Mouse (Mus musculus): ENCODE results near the gene Vnn3.

Vnn3 gene

DNA sequence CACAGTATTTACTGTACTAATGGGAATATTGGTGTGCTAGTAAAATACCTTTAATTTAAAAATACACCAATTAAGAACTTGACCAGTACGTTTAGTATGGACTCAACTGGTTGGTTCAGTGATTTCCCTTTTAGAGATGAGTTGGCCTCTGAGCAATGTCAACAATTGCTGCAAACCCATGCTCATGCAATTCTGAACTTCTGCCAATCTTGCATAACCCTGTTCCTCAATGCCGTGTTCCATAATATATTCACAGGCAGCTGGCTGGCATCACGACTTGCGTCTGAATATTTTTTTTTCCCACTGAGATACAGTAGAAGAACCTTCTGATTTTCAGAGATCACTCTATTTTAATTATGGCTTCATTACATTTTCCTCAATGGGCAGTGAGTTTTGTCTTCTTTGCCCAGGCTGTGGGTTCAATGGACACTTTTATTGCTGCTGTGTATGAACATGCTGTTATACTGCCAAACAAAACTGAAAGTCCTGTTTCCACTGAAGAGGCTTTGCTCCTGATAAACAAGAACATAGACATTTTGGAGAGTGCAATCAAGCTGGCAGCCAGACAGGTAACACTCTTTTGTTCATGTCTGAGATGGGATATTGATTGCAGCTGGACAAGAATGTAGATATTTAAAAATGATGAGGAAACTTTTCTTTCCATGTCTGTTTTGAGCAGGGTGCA lies at the start of gene Vnn3:
Gene Vnn3 (plus strand): TSS at position 235 of the 685 bp plus-strand sequence.
- no peak for ATAC-seq (ENCODE audit: insufficient number of reproducible peaks, low FRiP score, low TSS enrichment)

- no peak for ATAC-seq (ENCODE audit: insufficient number of reproducible peaks, low FRiP score, low TSS enrichment)
Observed at GRCm38 (mm10) chr10:23802911-23803310, 48.4 kb upstream of the Vnn3 start.

DNA sequence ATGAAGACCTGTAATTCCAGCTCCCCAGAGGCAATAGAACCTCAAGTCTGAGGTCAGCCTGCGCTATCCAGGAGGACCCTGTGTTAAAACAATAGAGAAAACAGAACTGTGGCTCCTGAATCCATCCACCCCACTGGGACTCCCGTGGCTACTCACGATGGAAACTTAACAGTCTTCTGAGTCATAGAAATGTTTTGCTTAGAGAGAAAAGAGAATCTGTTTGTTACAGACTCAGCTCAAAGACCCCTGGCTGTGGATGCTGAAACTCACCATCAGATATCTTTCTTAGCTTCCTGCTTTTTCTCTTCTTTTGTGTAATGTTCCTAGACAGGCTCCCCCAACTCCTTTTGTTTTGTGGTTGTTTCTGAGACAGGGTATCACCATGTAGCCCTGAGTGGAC lies 46.6 kb upstream of the Vnn3 start:
- ATAC-seq (ENCODE audit: insufficient number of reproducible peaks, low FRiP score, low TSS enrichment) = no peak

- no peak for ATAC-seq (ENCODE audit: insufficient number of reproducible peaks, low FRiP score, low TSS enrichment)
Observed at GRCm38 (mm10) chr10:23806201-23806600, 45.1 kb upstream of the Vnn3 start.

- ATAC-seq (ENCODE audit: insufficient number of reproducible peaks, low FRiP score, low TSS enrichment) = no peak
Observed at GRCm38 (mm10) chr10:23811635-23812437, 39.4 kb upstream of the Vnn3 start.

- ATAC-seq (ENCODE audit: insufficient number of reproducible peaks, low FRiP score, low TSS enrichment) = no peak
Observed at GRCm38 (mm10) chr10:23812438-23812759, 38.9 kb upstream of the Vnn3 start.

DNA sequence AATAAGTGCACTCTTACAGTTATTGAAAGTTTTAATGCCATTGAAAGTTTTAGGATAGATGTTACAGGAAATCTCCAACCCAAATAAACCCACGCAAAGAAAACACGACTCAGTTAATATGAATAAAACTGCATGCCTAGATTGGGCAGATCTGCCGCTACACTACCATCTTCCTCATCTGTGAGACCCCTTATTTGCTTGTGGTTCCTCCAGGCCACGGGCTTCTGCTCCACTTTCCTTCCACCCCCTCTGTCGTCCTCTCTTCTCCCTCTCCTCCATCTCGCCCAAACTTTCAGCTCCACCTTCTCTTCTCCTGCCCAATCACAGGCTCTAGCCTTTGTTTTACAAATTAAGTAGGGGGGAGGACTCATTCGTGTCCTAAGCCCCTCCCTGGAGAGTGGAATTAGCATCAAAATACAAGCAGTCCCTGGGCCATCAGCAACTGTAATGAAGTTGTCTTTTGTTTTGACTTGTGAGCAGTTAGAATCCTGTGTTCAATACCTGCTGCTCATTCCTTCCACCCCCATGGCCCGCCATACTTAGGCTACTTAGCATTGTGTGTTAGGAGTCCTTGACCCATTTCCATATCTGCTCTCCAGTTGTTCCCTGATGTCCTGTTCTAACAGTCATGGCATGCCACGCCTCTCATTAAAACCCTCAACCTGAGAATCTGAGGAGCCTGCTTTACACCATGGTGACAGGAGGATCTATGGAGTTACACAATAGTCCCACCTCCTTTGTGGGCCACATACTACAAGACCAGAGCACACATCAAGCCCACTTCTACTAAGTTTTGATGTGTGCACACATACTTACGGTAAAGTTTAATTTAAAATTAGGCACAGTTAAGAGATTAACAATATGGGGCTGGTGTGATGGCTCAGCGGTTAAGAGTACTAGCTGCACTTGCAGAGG lies 38.2 kb upstream of the Vnn3 start:
- no peak; the same call in 1 of the 2 replicates for ATAC-seq (ENCODE audit: insufficient number of reproducible peaks, low FRiP score, low TSS enrichment)

DNA sequence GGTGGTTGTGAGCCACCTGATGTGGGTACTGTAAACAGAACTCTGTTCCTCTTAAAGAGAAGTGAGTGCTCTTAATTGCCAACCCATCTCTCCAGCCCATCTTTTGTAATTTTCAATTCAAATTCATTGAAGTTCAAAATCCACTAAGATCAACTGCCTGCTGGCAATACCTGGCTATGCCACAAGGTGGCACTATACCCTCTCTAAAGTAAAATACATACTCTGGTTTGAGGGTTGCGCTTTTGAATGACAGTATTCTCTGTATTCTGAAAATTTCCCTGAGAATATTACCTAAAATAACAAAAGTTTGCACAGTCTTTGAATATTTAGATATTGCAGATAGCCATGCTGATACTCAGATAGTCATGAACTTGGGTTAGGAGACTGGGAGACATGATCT lies 36.1 kb upstream of the Vnn3 start:
- ATAC-seq (ENCODE audit: insufficient number of reproducible peaks, low FRiP score, low TSS enrichment) = 0 out of 2 replicates have a peak, but pooled peaks have one; percentile 12

GRCm38 (mm10) chr10:23816241-23816640 lies 35.0 kb upstream of the Vnn3 start:
- ATAC-seq (ENCODE audit: insufficient number of reproducible peaks, low FRiP score, low TSS enrichment) = no peak; the same call in 1 of the 2 replicates

DNA sequence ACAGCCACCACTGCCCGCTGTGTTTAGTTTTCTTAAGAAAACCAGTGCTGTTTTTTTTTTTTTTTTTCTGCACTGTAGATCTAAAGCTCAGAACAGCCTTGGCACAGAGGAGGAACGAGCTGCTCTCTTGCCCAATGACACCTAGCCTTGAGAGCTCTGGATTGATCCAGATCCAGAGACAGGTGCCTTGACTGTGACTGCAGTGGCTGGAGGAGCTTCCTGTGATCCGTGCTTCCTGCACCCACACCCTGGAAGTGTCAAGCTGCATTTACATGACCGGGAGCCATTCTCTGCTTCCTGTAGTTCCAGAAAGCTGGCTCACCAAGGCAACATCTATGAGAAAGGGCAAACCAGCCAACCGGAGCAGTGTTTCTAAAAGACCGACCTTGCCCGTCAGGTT lies 24.7 kb upstream of the Vnn3 start:
- no peak for ATAC-seq (ENCODE audit: insufficient number of reproducible peaks, low FRiP score, low TSS enrichment)

GRCm38 (mm10) chr10:23836003-23836964 lies 15.0 kb upstream of the Vnn3 start:
- ATAC-seq (ENCODE audit: insufficient number of reproducible peaks, low FRiP score, low TSS enrichment) = no peak

- no peak for ATAC-seq (ENCODE audit: insufficient number of reproducible peaks, low FRiP score, low TSS enrichment)
Observed at GRCm38 (mm10) chr10:23837115-23837514, 14.1 kb upstream of the Vnn3 start.

DNA sequence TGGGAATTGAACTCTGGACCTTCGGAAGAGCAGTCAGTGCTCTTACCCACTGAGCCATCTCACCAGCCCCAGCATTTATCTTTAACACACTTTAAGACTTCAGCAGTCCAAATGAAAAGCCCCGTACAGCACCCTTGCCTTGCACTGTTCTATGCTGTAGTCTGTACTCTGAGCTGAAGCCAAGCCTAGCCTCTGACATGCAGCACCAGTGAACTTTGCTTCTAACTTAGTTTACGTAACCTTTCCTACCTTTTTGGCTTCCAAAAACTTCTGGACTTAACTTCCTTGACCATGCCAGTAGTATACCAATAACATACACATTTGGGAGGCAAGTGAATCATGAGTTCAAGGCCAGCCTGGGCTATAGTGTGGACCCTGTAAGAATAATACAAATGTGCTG lies 12.4 kb upstream of the Vnn3 start:
- ATAC-seq (ENCODE audit: insufficient number of reproducible peaks, low FRiP score, low TSS enrichment) = no peak

- ATAC-seq (ENCODE audit: insufficient number of reproducible peaks, low FRiP score, low TSS enrichment) = no peak
Observed at GRCm38 (mm10) chr10:23839368-23839767, 11.9 kb upstream of the Vnn3 start.

GRCm38 (mm10) chr10:23840496-23840895 lies 10.8 kb upstream of the Vnn3 start:
- no peak for ATAC-seq (ENCODE audit: insufficient number of reproducible peaks, low FRiP score, low TSS enrichment)

DNA sequence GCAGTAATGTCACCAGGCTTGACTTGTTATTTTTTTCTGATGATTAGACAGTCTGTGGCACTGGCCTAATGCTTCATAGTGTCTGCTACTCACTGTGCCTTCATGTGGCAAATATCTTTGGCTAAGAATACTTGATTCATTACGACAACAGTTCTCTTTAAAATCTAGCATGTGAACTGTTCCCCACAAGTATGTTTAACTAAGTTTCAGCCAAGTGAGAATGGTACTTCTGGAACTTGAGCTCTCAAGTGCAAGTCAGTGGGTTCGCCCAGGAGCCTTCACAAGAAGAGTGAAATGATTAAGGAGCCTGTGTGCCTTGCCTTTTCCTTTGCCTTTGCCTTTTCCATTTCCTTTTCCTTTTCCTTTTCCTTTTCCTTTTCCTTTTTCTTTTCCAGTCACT lies 834 bp downstream of the Vnn3 start:
- ATAC-seq (ENCODE audit: insufficient number of reproducible peaks, low FRiP score, low TSS enrichment) = no peak

DNA sequence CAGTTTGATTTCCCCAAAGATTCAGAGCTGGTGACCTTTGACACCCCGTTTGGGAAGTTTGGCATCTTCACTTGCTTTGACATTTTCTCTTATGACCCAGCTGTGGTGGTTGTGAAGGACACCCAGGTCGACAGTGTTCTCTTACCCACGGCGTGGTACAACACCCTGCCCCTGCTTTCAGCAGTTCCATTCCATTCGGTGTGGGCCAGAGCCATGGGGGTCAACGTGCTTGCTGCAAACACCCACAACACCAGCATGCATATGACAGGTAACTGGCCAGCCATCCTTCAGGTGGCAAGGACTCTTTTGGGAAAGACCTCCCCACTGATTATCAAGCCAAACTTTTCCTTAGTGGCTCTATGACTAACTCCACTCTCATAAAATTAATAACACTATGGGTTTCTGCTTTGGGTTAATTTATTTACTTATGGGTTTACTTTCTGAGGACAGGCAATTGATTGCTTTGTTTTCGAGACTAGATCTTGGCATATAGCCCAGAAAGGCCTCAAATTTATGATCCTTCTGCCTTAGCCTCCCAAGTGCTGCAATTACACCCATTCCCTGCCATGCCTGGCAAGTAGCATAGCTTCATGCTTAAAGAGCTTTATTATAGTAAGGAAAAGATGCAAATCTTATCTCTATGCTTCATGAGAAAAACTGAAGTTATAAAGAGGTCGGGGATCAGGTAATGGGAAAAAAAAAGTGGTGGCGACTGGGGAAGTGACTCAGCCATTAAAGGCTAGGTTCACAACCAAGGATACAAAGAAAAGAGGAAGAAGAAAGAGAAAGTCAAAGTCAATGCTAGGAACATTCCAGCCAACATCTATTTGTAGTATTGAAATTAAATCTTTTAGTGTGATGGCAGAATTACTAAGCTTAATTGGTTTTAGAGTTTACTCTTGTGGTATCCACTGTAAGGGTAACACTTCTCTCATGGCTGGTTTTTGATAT lies 13.4 kb downstream of the Vnn3 start:
- no peak for ATAC-seq (ENCODE audit: insufficient number of reproducible peaks, low FRiP score, low TSS enrichment)

DNA sequence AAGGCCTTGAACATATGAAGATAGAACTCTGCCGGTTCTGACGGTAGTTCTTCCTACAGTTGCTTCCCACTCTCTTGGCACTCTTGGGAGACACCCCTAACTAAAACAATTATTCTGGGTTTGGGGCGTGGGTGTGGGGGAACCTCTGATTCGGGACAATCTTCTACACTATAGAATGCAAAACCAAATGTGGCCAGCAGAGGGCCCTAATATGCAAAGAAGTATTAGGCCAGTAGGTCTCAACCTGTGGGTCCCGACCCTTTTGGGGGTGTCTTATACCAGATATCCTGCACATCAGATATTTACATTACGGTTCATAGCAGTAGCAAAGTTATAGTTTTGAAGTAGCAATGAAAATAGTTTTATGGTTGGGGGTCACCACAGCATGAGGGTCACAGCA lies 29.4 kb downstream of the Vnn3 start:
- no peak for ATAC-seq (ENCODE audit: insufficient number of reproducible peaks, low FRiP score, low TSS enrichment)

DNA sequence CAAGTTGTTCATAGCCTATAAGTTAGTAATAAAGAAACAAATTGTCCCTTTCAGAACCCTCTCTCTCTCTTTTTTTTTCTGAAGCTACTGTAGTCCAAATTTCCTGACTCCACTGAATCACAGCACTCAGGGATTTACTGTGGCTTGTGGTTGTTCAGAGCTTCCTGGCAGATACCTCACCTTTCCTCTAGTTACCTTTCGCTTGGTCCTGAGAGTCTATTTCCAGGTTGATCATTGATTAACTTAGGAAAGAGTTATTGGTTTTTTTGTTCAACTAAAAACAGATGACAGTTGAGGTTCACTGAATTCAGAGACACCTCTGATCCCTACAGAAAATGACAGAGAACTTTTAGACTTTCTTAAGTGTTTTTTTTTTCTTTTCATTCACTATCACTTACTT lies 33.6 kb downstream of the Vnn3 start:
- ATAC-seq (ENCODE audit: insufficient number of reproducible peaks, low FRiP score, low TSS enrichment) = no peak
